Mouse (Mus musculus) layer of hippocampus, postnatal 10 days (tissue): Measurements from ENCODE around the gene Dera. TPM values are rescaled to one million over a fixed set of nuclear protein-coding genes. Genes with fewer than 3 reads are reported as not detected.
"Not testable (repeated sequence)": the region's sequence is repeated elsewhere in the genome, so short reads cannot be mapped to it uniquely, and the experiment has no call there.

Source experiments
- DNase-seq, 2 experiments: peaks; one replicate each; pipeline ENCODE4 v3.0.0; 2021; ENCODE audit warnings: low spot score in 2 of 2
- long read RNA-seq: library from polyadenylated mRNA; stranded (forward); transcript quantifications from one replicate; pipeline ENCODE4 v2.0.0, GENCODE M21; 2023
- total RNA-seq, 2 experiments: library from RNA; stranded (reverse); gene quantifications; 2 replicates each; pipeline ENCODE4 v1.2.3; 2021

The Dera gene
- 10 to 100 TPM; 14.4 to 17.5 TPM for total RNA-seq
- long read RNA-seq, transcript Dera-201 (9 exons, 1,729 nt), result major isoform, 11 of 12 reads
- long read RNA-seq, partial matches to known transcripts, result 0 of 12 reads
- long read RNA-seq, other reads (novel, unspliced or antisense), result 0 of 12 reads

- DNase-seq, result peak; percentile 71 to 78
Observed at GRCm38 (mm10) chr6:137754056-137754856, at the start of gene Dera. TSS of gene Dera (plus strand) at chr6:137754546.

DNA sequence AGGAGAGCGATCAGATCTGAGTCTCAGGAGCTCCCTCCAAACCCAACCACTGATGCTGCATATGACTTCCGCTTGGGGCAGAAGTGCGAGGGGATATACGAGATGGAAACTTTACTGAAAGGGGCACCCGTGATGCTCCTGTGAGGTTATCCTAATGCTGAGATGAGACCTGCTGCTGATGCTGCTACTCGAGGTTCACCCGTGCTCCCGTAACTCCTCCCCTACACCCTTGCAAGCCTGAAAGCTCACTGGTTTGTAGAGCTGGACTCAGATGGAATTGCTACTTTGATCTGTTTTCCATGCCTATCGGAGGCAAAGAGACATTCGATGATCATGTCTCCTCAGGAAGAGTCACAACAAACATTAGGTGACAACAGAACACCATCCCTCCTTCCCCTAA lies 48.1 kb upstream of the Dera start:
- no peak for DNase-seq

- DNase-seq, result not testable (repeated sequence)
Observed at GRCm38 (mm10) chr6:137708726-137709405, 45.5 kb upstream of the Dera start.

DNA sequence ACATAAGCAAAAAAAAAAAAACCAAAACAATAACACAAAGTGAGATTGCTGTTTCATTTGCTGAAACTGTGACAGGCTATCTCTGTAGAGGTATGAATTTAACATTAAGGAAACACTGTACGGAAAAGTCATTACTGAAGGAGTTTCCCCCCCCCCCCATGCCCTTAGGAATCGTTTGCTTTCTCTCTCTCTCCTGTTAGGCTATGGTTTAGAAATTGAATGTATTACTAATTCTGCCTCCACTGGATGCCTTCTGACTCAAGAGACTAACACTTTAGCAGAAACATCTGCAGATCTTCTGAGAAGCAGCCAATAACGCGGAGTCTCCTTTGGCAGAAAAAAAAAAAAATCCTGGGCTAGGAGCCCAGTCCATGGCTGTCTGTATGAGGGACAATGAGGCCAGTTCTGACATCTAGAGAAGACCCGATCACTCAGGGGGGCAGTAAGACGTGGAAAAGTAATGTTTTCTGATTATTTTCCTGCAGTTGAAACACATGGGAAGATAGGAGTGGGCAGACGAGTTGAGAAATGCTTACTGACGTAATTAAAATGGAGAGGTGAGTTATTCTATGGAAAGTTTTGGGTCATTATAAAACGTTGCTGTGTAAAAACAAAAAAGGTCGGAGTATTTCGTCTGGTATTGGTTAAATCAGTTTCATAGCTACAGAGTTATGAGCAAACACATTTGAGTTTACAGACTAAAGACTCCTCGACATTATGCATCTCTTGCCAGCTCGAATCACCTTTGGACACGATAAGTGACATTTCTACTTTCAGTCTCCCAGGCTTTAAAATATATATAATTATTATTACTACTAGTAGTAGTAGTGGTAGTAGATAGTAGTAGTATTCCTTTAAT lies 43.9 kb upstream of the Dera start:
- DNase-seq, result no peak

- peak in 1 of 2 experiments; percentile 34 for DNase-seq
Observed at GRCm38 (mm10) chr6:137712654-137713309, 41.6 kb upstream of the Dera start.

DNA sequence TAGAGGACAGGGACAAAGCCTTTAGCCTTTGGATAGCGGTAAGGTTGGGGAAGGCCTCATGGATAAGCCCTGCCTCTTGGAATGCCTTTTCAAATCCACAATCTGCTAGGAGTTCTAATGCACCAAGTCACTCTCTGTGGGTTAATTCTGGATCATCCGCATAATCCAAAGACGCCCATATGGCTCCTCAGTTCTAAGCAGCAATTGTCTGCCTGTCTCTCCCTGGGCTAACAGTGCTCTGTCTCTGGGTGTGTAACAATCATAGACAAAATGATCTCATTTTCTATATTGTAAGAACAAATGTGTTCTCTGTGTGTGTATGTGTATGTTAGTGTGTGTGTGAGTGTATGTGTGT lies 41.1 kb upstream of the Dera start:
- DNase-seq, result no peak

- DNase-seq, result no peak
Observed at GRCm38 (mm10) chr6:137716802-137717201, 37.5 kb upstream of the Dera start.

GRCm38 (mm10) chr6:137722220-137722931 lies 32.0 kb upstream of the Dera start:
- no peak for DNase-seq

DNA sequence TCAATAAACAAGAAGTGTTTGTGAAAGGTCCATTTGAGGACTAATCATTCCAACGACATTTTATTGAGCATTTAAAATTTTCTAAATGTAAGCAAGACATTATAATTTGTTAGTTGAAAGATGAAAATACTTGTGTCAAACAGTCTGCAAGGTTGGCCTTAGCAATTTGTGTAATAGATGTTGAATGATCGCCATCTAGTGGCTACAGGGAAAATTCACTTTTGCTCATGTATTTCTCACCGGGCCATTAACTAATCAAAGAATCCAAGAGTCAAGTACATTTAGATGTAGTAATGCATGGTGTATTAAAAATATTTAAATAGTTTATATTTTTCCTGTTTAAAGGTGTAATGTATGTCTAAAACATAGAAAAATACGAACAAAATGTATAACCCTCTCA lies 30.4 kb upstream of the Dera start:
- peak; percentile 19 to 40 for DNase-seq

DNA sequence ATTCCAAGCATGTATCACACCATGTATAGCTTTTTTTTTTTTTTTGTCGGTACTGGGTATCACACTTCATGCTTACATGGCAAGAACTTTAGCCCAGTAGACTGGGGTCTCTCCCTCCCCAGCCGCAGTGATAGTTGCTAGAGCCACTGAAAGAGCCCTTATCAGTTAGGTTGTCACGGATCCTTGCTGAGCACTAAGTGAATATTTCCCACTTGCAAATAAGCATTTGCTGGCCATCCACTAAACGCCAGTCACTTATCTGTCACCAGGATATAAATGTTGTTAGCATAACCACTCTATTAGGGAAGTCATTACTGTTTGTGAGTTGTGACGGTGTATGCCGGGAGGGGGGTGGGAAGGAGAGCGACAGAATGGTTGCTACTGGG lies 19.9 kb upstream of the Dera start:
- DNase-seq, result no peak

GRCm38 (mm10) chr6:137734846-137735609 lies 19.3 kb upstream of the Dera start, which contains the start of gene Strap:
TSS of gene Strap (plus strand) at chr6:137735078.
- DNase-seq, result peak; percentile 92

- no peak for DNase-seq
Observed at GRCm38 (mm10) chr6:137735671-137736238, 18.6 kb upstream of the Dera start.

GRCm38 (mm10) chr6:137740972-137741371 lies 13.4 kb upstream of the Dera start:
- no peak for DNase-seq

DNA sequence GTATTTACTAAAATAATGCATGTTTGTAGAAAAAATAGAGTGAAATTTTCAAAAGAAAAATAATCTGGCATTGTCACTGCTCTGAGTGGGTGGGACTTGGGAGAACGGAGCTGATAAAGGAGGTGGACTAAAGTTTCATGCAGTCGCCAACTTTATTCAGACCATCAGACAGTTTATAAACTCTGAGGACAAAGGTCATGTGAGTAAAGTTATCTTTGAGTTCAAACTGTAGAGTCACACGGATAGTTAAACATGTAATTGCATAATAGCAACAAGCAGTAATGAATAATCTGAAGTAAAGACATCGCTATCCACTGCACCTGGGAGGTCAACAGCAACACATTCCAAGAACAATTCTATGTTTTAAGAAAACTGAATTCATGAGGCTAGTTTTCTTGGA lies 9.6 kb upstream of the Dera start:
- DNase-seq, result no peak

GRCm38 (mm10) chr6:137747174-137747928 lies 7.0 kb upstream of the Dera start:
- no peak for DNase-seq

- no peak for DNase-seq
Observed at GRCm38 (mm10) chr6:137751551-137752274, 2.6 kb upstream of the Dera start.

- DNase-seq, result no peak
Observed at GRCm38 (mm10) chr6:137752275-137752655, 2.1 kb upstream of the Dera start.

DNA sequence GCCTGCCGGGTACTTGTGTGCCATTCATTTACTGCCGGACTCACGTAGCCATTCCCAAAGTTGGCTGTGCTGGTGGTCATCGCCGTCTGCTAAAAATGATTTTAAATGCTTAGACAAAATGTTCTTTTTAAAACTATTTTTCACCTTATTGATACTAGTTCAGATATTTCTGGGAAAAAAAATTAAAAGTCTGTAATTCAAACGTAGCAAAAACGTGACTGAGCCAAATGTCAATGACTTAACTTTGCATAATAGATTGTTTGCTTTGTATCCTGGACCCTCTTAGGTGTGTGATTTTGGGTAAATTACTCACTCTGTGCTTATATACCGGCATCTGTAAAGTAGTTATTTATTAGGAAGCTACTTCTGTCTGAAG lies 499 bp downstream of the Dera start:
- no peak for DNase-seq
